Mouse (Mus musculus): Measurements from ENCODE around the gene Lemd2.

DNA sequence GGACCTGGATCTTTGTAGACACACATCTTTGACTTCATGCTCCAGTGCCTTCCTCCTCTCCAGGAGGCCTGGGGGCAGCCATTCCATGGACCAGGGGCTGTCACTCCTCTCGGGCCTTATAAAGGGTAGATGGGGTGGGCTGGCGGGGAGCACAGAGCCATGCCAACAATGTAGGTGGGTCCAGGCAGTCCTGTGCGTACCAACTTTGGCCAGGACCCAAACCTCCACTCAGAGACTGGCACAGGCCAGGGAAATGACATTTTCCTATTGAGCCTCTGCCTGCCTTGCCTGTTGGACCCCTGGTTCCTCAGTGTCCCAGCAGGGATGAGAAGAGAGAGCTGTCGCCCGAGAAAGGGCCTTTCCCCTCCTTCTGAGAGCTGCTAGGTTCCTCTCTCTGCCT is 21.9 kb downstream of the Lemd2 start:
- TF ChIP-seq CTCF (IDR thresholded peaks at IDR 0.05; ENCODE audit: extremely low read depth, insufficient read depth, low read length) (no peak), POLR2A (IDR thresholded peaks at IDR 0.05; ENCODE audit: extremely low read depth, insufficient read depth, low read length) (no peak)

Measured in cortical plate, adult 2 months (tissue).